Mouse (Mus musculus): Measurements from ENCODE around the gene Ppp1r16b. TPM values are rescaled to one million over a fixed set of nuclear protein-coding genes. Genes with fewer than 3 reads are reported as not detected.

The Ppp1r16b gene
- polyA plus RNA-seq, 1 experiment from 2014 or later = 2.8 TPM

DNA sequence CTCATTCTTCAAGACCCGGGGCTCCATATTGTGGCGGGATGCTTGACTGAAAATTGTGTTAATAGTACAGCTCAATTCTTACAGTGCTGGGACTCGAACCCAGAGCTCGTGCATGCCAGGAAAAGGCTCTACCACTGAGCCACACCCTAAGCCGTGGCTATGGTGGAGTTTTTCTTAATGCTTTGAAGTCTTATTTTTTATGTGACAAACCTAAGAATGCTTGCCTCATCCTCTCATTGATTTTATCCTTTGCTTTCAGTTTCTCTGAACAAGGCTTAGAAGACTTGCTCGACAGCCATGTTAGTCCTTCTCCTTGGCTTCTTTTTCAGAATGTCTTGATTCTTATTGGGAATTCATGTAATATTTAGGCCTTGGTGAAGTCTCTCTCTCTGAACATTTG lies 40.3 kb downstream of the Ppp1r16b start:
- ATAC-seq (replicated peaks; ENCODE audit: low FRiP score) = no peak
- 89% methylated on average over 6 of the region's 6 CpGs for WGBS
- no peaks in the 10 kb centered on the region for H3K36me3 ChIP-seq (ENCODE audit: control insufficient read depth, insufficient read depth, low read length)

DNA sequence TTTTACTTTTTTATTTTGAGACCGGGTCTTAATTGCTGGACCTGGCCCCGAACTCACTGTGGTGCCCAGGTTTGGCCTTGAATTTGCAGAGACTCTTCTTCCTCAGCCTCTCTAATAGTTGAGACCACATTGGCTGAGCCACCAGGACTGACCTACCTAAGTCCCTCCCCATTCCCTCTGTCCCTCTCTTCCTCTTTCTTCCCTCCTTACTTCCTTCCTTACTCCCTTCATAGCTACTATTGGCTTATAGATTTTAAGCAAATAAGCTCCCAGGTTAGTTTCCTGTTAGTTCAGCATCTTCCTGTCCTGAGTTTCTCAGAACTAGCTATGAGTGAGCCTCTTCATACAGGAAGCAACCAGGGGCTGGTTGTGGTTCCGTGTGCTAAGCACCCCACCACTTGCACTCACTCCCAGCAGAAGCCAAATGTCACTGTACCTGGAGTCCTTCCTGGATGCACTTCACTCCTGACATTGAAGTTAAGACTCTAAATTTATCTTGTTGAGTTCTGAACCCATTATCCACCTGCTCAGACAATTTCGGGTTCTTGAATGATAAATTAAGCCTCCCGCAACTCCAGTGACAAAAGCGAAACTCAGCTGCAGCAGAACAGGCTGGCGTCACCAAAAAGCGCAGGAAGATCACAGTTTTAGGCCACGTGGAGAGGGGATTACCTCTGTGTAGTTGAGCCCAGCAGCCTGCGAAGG lies 41.7 kb downstream of the Ppp1r16b start:
- Histone ChIP-seq H3K4me2 (ENCODE audit: low read depth, low read length, severe bottlenecking) (no peak overlapping the region), H3K27me3 (ENCODE audit: control insufficient read depth, insufficient read depth, low read length) (no peaks in the 10 kb centered on the region), H3K27ac (ENCODE audit: low read depth, low read length) (no peak overlapping the region), H3K9me3 (ENCODE audit: control insufficient read depth, low read length) (no peaks in the 10 kb centered on the region), H3K36me3 (ENCODE audit: control insufficient read depth, insufficient read depth, low read length) (no peaks in the 10 kb centered on the region), H3K9ac (ENCODE audit: low read length) (no peak overlapping the region), H3K4me3 (ENCODE audit: low read depth, low read length) (no peak overlapping the region), H3K4me1 (replicated peaks; ENCODE audit: control insufficient read depth, insufficient read depth, low read length) (peaks cover 4% of the 10 kb centered on the region)
- WGBS = 88% methylated on average over 10 of the region's 10 CpGs
- ATAC-seq (replicated peaks; ENCODE audit: low FRiP score) (no peak), DNase-seq (ENCODE audit: low spot score) (no peak)

More for the DNA sequence above, 40.3 kb downstream of the Ppp1r16b start:
- no peak overlapping the region for H3K4me3 ChIP-seq (ENCODE audit: low read depth, low read length)
- H3K27ac ChIP-seq (ENCODE audit: low read depth, low read length) = no peak overlapping the region
- H3K4me2 ChIP-seq (ENCODE audit: low read depth, low read length, severe bottlenecking) = no peak overlapping the region
- DNase-seq (ENCODE audit: low spot score) = no peak
- H3K4me1 ChIP-seq (replicated peaks; ENCODE audit: control insufficient read depth, insufficient read depth, low read length) = no peaks in the 10 kb centered on the region
- H3K27me3 ChIP-seq (ENCODE audit: control insufficient read depth, insufficient read depth, low read length) = no peaks in the 10 kb centered on the region
- H3K9ac ChIP-seq (ENCODE audit: low read length) = no peak overlapping the region
- H3K9me3 ChIP-seq (ENCODE audit: control insufficient read depth, low read length) = no peaks in the 10 kb centered on the region

DNA sequence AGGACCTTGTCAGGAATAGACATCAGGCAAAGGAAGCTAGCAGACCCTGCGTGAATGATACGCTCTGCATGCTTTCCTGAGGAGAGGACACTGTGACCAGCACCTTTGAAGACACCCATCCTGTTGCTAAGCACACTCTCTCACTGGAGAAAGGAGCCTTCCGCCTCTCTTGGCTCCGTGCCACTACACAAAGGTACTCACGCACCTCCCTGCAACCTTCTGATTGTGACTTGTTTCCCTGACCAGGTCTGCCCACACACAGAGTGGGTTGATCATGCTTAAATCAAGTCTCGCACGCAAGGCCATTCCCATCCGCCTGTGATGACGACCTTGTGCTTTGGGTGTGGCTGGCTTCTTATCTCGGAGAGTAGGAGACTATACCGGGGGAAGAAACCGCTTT lies 42.9 kb downstream of the Ppp1r16b start:
- H3K36me3 ChIP-seq (ENCODE audit: control insufficient read depth, insufficient read depth, low read length) = no peaks in the 10 kb centered on the region
- H3K4me3 ChIP-seq (ENCODE audit: low read depth, low read length) = no peak overlapping the region
- no peak overlapping the region for H3K27ac ChIP-seq (ENCODE audit: low read depth, low read length)
- H3K9ac ChIP-seq (ENCODE audit: low read length) = no peak overlapping the region
- H3K4me1 ChIP-seq (replicated peaks; ENCODE audit: control insufficient read depth, insufficient read depth, low read length) = peaks cover 11% of the 10 kb centered on the region
- DNase-seq (ENCODE audit: low spot score) = no peak
- H3K9me3 ChIP-seq (ENCODE audit: control insufficient read depth, low read length) = no peaks in the 10 kb centered on the region
- no peaks in the 10 kb centered on the region for H3K27me3 ChIP-seq (ENCODE audit: control insufficient read depth, insufficient read depth, low read length)
- H3K4me2 ChIP-seq (ENCODE audit: low read depth, low read length, severe bottlenecking) = no peak overlapping the region
- WGBS = 95% methylated on average over 12 of the region's 12 CpGs
- ATAC-seq (replicated peaks; ENCODE audit: low FRiP score) = no peak

DNA sequence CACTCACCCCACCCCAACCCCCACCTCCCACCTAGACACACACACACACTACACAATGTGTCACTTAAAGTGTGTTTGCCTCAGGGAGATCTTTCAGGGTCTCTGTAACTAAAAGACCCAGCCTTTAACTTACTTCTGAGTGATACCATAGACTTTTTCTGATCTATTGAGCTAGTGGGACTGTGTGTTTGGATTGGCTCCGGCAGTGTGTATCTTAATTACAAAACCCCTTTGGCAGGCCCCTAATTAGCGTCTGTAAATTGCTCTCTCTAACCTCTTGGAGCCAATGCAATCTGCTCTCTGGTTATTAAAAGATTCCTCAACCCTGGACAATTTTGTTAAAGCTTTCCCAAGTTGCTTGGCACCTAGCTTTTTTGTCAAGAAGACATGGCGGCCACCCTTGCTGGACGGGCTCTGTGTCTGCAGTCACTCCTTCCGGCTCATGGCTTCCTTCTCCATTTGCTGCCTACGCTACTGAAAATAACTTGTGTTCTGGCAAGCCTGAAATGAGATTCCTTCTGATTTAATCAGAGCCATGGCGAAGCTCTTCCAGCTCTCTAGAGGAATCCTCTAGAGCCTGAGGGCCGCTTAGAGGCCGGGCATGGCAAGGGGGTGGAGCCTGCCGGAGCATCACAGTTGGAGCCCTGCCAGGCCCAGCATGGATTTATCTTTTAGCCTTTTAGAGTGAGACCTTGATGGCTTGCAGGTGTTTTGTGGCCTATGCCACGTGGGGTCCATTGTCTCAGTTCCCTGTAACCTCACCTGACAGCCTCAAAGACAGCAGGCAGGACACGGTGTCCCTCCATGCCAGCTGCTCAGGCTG lies 46.9 kb downstream of the Ppp1r16b start:
- Histone ChIP-seq H3K4me2 (ENCODE audit: low read depth, low read length, severe bottlenecking) (no peak overlapping the region), H3K4me1 (replicated peaks; ENCODE audit: control insufficient read depth, insufficient read depth, low read length) (peaks cover 14% of the 10 kb centered on the region), H3K4me3 (ENCODE audit: low read depth, low read length) (no peak overlapping the region), H3K36me3 (ENCODE audit: control insufficient read depth, insufficient read depth, low read length) (no peaks in the 10 kb centered on the region), H3K9ac (ENCODE audit: low read length) (no peak overlapping the region), H3K9me3 (ENCODE audit: control insufficient read depth, low read length) (no peaks in the 10 kb centered on the region), H3K27me3 (ENCODE audit: control insufficient read depth, insufficient read depth, low read length) (no peaks in the 10 kb centered on the region), H3K27ac (ENCODE audit: low read depth, low read length) (no peak overlapping the region)
- WGBS = 46% methylated on average over 12 of the region's 12 CpGs
- DNase-seq (ENCODE audit: low spot score) (peak; percentile 59), ATAC-seq (replicated peaks; ENCODE audit: low FRiP score) (peak; percentile 49; the same call in 1 of the 2 replicates)

DNA sequence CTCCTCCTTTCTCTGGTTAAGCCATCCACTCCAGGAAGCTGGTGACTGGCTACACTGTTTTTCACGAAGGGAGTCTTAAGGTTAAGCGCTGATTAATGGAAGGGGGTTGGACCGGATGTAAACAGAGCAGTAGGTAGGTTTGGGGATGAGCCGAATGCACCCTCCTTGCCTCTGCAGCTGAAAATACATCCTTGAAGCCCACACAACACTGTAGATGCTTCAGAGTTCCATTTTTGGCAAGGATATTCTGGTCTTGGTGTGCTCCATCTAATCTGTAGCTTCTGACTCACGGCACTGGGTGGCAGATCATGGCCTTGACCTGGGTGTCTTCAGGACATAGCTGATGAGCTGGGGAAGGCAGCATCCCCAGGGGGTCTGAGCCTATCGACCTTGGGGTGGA lies 49.6 kb downstream of the Ppp1r16b start:
- WGBS = 82% methylated on average over 6 of the region's 6 CpGs

DNA sequence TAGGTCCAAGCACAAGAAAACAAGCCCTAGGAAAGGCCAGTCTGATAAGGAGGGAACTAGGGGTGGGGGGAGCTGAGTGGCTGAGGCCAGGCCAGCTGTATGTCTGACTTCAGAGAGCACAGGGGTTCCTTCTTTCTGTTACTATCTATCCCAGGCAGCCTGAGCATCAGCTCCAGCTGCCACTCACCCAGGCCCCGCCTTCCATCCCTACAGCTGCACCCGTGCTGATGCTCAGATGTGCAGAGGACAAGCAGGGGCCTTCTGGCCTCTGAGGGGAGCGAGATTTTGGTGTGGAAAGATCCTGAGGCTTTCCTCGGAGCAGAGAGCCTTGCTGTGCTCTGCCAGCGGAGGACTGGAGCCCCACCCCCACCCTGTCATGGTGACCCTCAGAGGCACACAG lies 50.9 kb downstream of the Ppp1r16b start:
- no peak for DNase-seq (ENCODE audit: low spot score)
- Histone ChIP-seq H3K4me1 (replicated peaks; ENCODE audit: control insufficient read depth, insufficient read depth, low read length) (peaks cover 14% of the 10 kb centered on the region), H3K4me3 (ENCODE audit: low read depth, low read length) (no peak overlapping the region), H3K4me2 (ENCODE audit: low read depth, low read length, severe bottlenecking) (no peak overlapping the region), H3K9me3 (ENCODE audit: control insufficient read depth, low read length) (no peaks in the 10 kb centered on the region), H3K27ac (ENCODE audit: low read depth, low read length) (no peak overlapping the region), H3K36me3 (ENCODE audit: control insufficient read depth, insufficient read depth, low read length) (no peaks in the 10 kb centered on the region), H3K27me3 (ENCODE audit: control insufficient read depth, insufficient read depth, low read length) (no peaks in the 10 kb centered on the region), H3K9ac (ENCODE audit: low read length) (no peak overlapping the region)
- 35% methylated on average over 5 of the region's 5 CpGs for WGBS
- no peak for ATAC-seq (replicated peaks; ENCODE audit: low FRiP score)

More for the DNA sequence above, 49.6 kb downstream of the Ppp1r16b start:
- H3K4me3 ChIP-seq (ENCODE audit: low read depth, low read length) = no peak overlapping the region
- no peak overlapping the region for H3K27ac ChIP-seq (ENCODE audit: low read depth, low read length)
- no peak for ATAC-seq (replicated peaks; ENCODE audit: low FRiP score)
- H3K9ac ChIP-seq (ENCODE audit: low read length) = no peak overlapping the region
- no peak for DNase-seq (ENCODE audit: low spot score)
- H3K4me2 ChIP-seq (ENCODE audit: low read depth, low read length, severe bottlenecking) = no peak overlapping the region
- no peaks in the 10 kb centered on the region for H3K27me3 ChIP-seq (ENCODE audit: control insufficient read depth, insufficient read depth, low read length)
- H3K36me3 ChIP-seq (ENCODE audit: control insufficient read depth, insufficient read depth, low read length) = no peaks in the 10 kb centered on the region
- H3K9me3 ChIP-seq (ENCODE audit: control insufficient read depth, low read length) = no peaks in the 10 kb centered on the region
- H3K4me1 ChIP-seq (replicated peaks; ENCODE audit: control insufficient read depth, insufficient read depth, low read length) = peaks cover 14% of the 10 kb centered on the region

DNA sequence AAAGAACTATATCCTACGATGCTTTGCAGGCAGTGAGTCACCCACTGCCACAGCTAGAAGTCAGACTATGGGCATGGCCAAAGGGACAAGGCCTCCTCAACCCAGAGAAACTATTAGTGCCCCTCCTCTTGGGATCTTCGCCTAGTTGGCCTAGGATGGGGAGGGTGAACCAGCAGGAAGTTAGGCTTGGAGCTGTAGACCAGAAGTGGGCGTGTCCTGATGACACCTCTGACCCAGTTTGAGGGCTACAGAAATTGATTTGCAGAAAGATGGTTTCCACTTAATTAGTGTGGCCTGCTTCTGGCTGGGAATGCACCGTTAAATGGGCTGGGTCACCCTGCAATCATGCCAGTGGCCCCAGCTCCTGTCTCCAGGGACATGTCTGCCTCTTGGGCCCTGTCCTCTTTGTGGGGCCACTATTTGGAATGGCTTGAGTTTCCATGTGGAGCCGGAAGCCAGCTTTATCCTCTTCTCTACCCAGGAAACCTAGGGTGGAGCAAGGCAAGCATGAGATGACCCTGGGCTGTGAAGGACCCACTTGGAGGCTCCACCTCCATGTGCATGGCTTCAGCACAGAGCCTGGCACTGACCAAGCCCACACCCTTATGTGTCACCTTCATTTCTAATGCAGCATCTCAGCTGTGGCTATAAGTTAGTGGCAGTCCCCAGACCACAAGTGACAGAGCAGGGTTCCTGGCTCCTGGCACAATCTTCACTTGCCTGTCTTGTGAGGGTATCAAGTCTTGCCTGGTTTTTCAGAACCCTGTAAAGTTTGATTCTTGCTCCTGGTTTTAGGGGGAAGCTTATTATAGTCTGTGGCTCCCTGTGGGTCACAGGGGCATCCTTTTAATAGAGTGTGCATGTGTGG lies 52.6 kb downstream of the Ppp1r16b start:
- H3K36me3 ChIP-seq (ENCODE audit: control insufficient read depth, insufficient read depth, low read length) = no peaks in the 10 kb centered on the region
- peaks cover 3% of the 10 kb centered on the region; the same call in 1 of the 2 replicates for H3K4me1 ChIP-seq (replicated peaks; ENCODE audit: control insufficient read depth, insufficient read depth, low read length)
- H3K4me3 ChIP-seq (ENCODE audit: low read depth, low read length) = no peak overlapping the region
- ATAC-seq (replicated peaks; ENCODE audit: low FRiP score) = no peak
- no peak overlapping the region for H3K27ac ChIP-seq (ENCODE audit: low read depth, low read length)
- no peak overlapping the region for H3K9ac ChIP-seq (ENCODE audit: low read length)
- WGBS = 86% methylated on average over 5 of the region's 5 CpGs
- no peaks in the 10 kb centered on the region for H3K9me3 ChIP-seq (ENCODE audit: control insufficient read depth, low read length)
- DNase-seq (ENCODE audit: low spot score) = no peak
- no peak overlapping the region for H3K4me2 ChIP-seq (ENCODE audit: low read depth, low read length, severe bottlenecking)
- H3K27me3 ChIP-seq (ENCODE audit: control insufficient read depth, insufficient read depth, low read length) = no peaks in the 10 kb centered on the region

DNA sequence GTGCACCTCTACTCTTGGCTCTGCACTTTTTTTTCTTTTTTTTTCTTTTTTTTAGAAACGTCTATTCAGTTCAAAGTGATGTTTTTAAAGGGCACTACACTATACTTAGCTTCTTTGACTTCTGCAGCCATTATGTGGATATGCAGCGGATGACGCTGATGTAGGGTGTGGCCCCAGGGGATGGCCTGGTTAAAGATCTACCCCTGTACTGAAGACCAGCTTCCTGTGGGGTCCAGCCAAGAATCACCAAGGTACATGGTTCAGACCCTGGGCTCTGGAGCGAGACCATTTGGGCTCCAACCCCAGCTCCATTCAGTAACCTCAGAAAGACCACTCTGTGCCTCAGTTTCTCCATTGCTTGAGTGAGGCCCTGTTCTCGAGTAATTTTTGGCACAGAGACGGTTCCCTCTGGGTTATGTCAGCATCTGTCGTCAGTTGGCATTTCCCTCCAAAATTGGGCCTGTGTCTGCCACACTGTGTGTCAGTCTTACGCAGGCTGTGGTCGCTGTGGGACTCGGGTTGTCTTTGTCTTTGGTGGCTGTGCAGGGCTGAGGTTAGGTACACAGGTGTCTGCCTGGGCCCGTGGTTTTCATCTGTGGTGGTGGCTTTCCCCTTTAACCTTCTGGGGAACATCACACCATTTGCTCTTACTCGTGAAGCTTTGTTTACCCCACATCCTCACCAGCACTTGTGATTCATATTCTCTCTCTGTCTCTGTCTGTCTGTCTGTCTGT lies 53.8 kb downstream of the Ppp1r16b start:
- no peaks in the 10 kb centered on the region for H3K9me3 ChIP-seq (ENCODE audit: control insufficient read depth, low read length)
- H3K9ac ChIP-seq (ENCODE audit: low read length) = no peak overlapping the region
- no peak overlapping the region for H3K4me3 ChIP-seq (ENCODE audit: low read depth, low read length)
- DNase-seq (ENCODE audit: low spot score) (no peak), ATAC-seq (replicated peaks; ENCODE audit: low FRiP score) (no peak)
- peaks cover 3% of the 10 kb centered on the region; the same call in 1 of the 2 replicates for H3K4me1 ChIP-seq (replicated peaks; ENCODE audit: control insufficient read depth, insufficient read depth, low read length)
- H3K27me3 ChIP-seq (ENCODE audit: control insufficient read depth, insufficient read depth, low read length) = no peaks in the 10 kb centered on the region
- H3K4me2 ChIP-seq (ENCODE audit: low read depth, low read length, severe bottlenecking) = no peak overlapping the region
- H3K36me3 ChIP-seq (ENCODE audit: control insufficient read depth, insufficient read depth, low read length) = no peaks in the 10 kb centered on the region
- WGBS = 88% methylated on average over 12 of the region's 12 CpGs
- H3K27ac ChIP-seq (ENCODE audit: low read depth, low read length) = no peak overlapping the region

Data from forebrain, embryonic 11.5 days (tissue).